Mouse (Mus musculus) lung, embryonic 15.5 days (tissue): ENCODE data around the gene Lpxn. TPM values are rescaled to one million over a fixed set of nuclear protein-coding genes. Genes with fewer than 3 reads are reported as not detected.

ENCODE experiments used
- ATAC-seq: fragments of 200-750 bp; cut with Nextera tagmentation; 2 replicates; pipeline ENCODE4 v1.8.0; 2017; ENCODE audit warnings: moderate number of reproducible peaks, borderline replicate concordance; ENCODE audit not compliant: low FRiP score, low TSS enrichment; ENCODE audit errors: extremely low read depth
- H3K27ac ChIP-seq: fragments of 300-500 bp; sonication (generic); 2 replicates; pipeline ENCODE4 v1.5.1; 2015; ENCODE audit warnings: moderate library complexity, mild to moderate bottlenecking, inconsistent platforms
- H3K27me3 ChIP-seq: fragments of 300-500 bp; sonication (generic); 2 replicates; pipeline ENCODE4 v1.6.1; 2015; ENCODE audit warnings: inconsistent platforms
- H3K36me3 ChIP-seq: fragments of 300-500 bp; sonication (generic); 2 replicates; pipeline ENCODE4 v1.6.1; 2015; ENCODE audit warnings: inconsistent platforms
- H3K4me1 ChIP-seq: fragments of 300-500 bp; sonication (generic); 2 replicates; pipeline ENCODE4 v1.6.1; 2015; ENCODE audit warnings: inconsistent platforms
- H3K4me2 ChIP-seq: fragments of 300-500 bp; sonication (generic); 2 replicates; pipeline ENCODE4 v1.6.1; 2015; ENCODE audit warnings: inconsistent platforms, mild to moderate bottlenecking, moderate library complexity
- H3K4me3 ChIP-seq: fragments of 300-500 bp; sonication (generic); 2 replicates; pipeline ENCODE4 v1.5.1; 2015; ENCODE audit warnings: mild to moderate bottlenecking, inconsistent platforms
- H3K9ac ChIP-seq: fragments of 300-500 bp; sonication (generic); 2 replicates; pipeline ENCODE4 v1.6.1; 2015; ENCODE audit warnings: inconsistent platforms
- H3K9me3 ChIP-seq: fragments of 300-500 bp; sonication (generic); 2 replicates; pipeline ENCODE4 v1.6.1; 2016; ENCODE audit warnings: inconsistent platforms
- WGBS: fragments of 180-500 bp; shearing (Covaris S2); methylation state at CpG from one replicate; pipeline ENCODE4 v1.1.7; 2015; 5-methylcytosine and 5-hydroxymethylcytosine counted together
- polyA plus RNA-seq: library from polyadenylated mRNA; unstranded; fragments of >200 nt; fragmentation: Nextera tagmentation; extraction: Ambion mirVana; gene quantifications from 2 replicates; pipeline ENCODE4 v1.2.1, GENCODE M21; 2015

Gene Lpxn
- 1.7 and 2.5 TPM in 2 replicates for polyA plus RNA-seq

GRCm38 (mm10) chr19:12795511-12796327, at the start of gene Lpxn, which contains the start of gene Zfp91:
TSS of gene Lpxn (plus strand) at chr19:12796193.
TSS of gene Zfp91 (minus strand) at chr19:12796126.
- H3K9ac ChIP-seq: peak within 1 kb of the TSS; percentile 99
- peak within 1 kb of the TSS; percentile 100 for H3K27ac ChIP-seq
- H3K4me1 ChIP-seq: peaks cover 7% of the 10 kb centered on the region
- no peaks in the 10 kb centered on the region for H3K9me3 ChIP-seq
- peak within 1 kb of the TSS; percentile 98 for H3K4me3 ChIP-seq
- under 1% methylated on average over 61 of the region's 76 CpGs for WGBS
- H3K27me3 ChIP-seq: no peaks in the 10 kb centered on the region
- no peaks in the 10 kb centered on the region for H3K36me3 ChIP-seq
- ATAC-seq: peak; percentile 96
- peak within 1 kb of the TSS; percentile 79 for H3K4me2 ChIP-seq

- H3K4me1 ChIP-seq: no peaks in the 10 kb centered on the region
- no peaks in the 10 kb centered on the region for H3K27me3 ChIP-seq
- no peak overlapping the region for H3K4me2 ChIP-seq
- no peak overlapping the region for H3K27ac ChIP-seq
- ATAC-seq: no peak
- no peak overlapping the region for H3K9ac ChIP-seq
- no peak overlapping the region for H3K4me3 ChIP-seq
- H3K9me3 ChIP-seq: no peaks in the 10 kb centered on the region
- 68% methylated on average over 3 of the region's 3 CpGs for WGBS
- H3K36me3 ChIP-seq: no peaks in the 10 kb centered on the region
These were observed 39.7 kb upstream of the Lpxn start for GRCm38 (mm10) chr19:12756286-12756685.

- Histone ChIP-seq H3K27ac (no peak overlapping the region), H3K9ac (no peak overlapping the region), H3K9me3 (no peaks in the 10 kb centered on the region), H3K4me3 (no peak overlapping the region), H3K4me1 (no peaks in the 10 kb centered on the region), H3K36me3 (peaks cover 22% of the 10 kb centered on the region), H3K27me3 (no peaks in the 10 kb centered on the region), H3K4me2 (no peak overlapping the region)
- ATAC-seq: no peak
- 79% methylated on average over 1 of the region's 1 CpGs for WGBS
These were observed 37.0 kb upstream of the Lpxn start for GRCm38 (mm10) chr19:12758936-12759478.

- Histone ChIP-seq H3K9ac (no peak overlapping the region), H3K27ac (no peak overlapping the region), H3K4me1 (no peaks in the 10 kb centered on the region), H3K27me3 (no peaks in the 10 kb centered on the region), H3K36me3 (peaks cover 27% of the 10 kb centered on the region), H3K4me2 (no peak overlapping the region), H3K9me3 (no peaks in the 10 kb centered on the region), H3K4me3 (no peak overlapping the region)
- 80% methylated on average over 2 of the region's 2 CpGs for WGBS
- ATAC-seq: no peak
These were observed 36.3 kb upstream of the Lpxn start for GRCm38 (mm10) chr19:12759656-12760055.

GRCm38 (mm10) chr19:12762212-12763130, 33.5 kb upstream of the Lpxn start:
- no peak overlapping the region for H3K4me2 ChIP-seq
- no peak overlapping the region for H3K27ac ChIP-seq
- no peak overlapping the region for H3K9ac ChIP-seq
- no peaks in the 10 kb centered on the region for H3K27me3 ChIP-seq
- H3K4me3 ChIP-seq: no peak overlapping the region
- H3K9me3 ChIP-seq: no peaks in the 10 kb centered on the region
- 63% methylated on average over 2 of the region's 2 CpGs for WGBS
- ATAC-seq: no peak
- peaks cover 45% of the 10 kb centered on the region for H3K36me3 ChIP-seq
- no peaks in the 10 kb centered on the region for H3K4me1 ChIP-seq

- no peak for ATAC-seq
- WGBS: 64% methylated on average over 7 of the region's 7 CpGs
- no peak within 1 kb of the TSS for H3K27ac ChIP-seq
- H3K4me2 ChIP-seq: no peak within 1 kb of the TSS
- no peaks in the 10 kb centered on the region for H3K27me3 ChIP-seq
- no peaks in the 10 kb centered on the region for H3K9me3 ChIP-seq
- peaks cover 73% of the 10 kb centered on the region for H3K36me3 ChIP-seq
- no peak within 1 kb of the TSS for H3K9ac ChIP-seq
- H3K4me1 ChIP-seq: no peaks in the 10 kb centered on the region
- no peak within 1 kb of the TSS for H3K4me3 ChIP-seq
These were observed 30.7 kb upstream of the Lpxn start, which contains the start of gene Cntf for GRCm38 (mm10) chr19:12765308-12765707. TSS of gene Cntf (minus strand) at chr19:12765632.

- Histone ChIP-seq H3K4me3 (no peak overlapping the region), H3K9ac (no peak overlapping the region), H3K9me3 (no peaks in the 10 kb centered on the region), H3K36me3 (peaks cover 60% of the 10 kb centered on the region), H3K27me3 (no peaks in the 10 kb centered on the region), H3K27ac (no peak overlapping the region), H3K4me1 (0 out of 2 replicates have a peak, but pooled peaks cover 3% of the 10 kb centered on the region), H3K4me2 (no peak overlapping the region)
- WGBS: 54% methylated on average over 5 of the region's 5 CpGs
- no peak for ATAC-seq
These were observed 25.1 kb upstream of the Lpxn start for GRCm38 (mm10) chr19:12770888-12771287.

GRCm38 (mm10) chr19:12780437-12780836, 15.6 kb upstream of the Lpxn start:
- Histone ChIP-seq H3K9me3 (no peaks in the 10 kb centered on the region), H3K4me1 (no peaks in the 10 kb centered on the region), H3K27me3 (no peaks in the 10 kb centered on the region), H3K4me3 (no peak overlapping the region), H3K4me2 (no peak overlapping the region), H3K27ac (no peak overlapping the region), H3K9ac (no peak overlapping the region), H3K36me3 (peaks cover 22% of the 10 kb centered on the region)
- no peak for ATAC-seq

- Histone ChIP-seq H3K9ac (no peak overlapping the region), H3K4me2 (no peak overlapping the region), H3K27me3 (no peaks in the 10 kb centered on the region), H3K4me1 (peaks cover 3% of the 10 kb centered on the region; the same call in 1 of the 2 replicates), H3K9me3 (no peaks in the 10 kb centered on the region), H3K27ac (no peak overlapping the region), H3K36me3 (no peaks in the 10 kb centered on the region), H3K4me3 (no peak overlapping the region)
- WGBS: 88% methylated on average over 2 of the region's 2 CpGs
- ATAC-seq: no peak
These were observed 9.1 kb upstream of the Lpxn start for GRCm38 (mm10) chr19:12786803-12787395.

- no peak overlapping the region for H3K27ac ChIP-seq
These were observed 8.3 kb upstream of the Lpxn start for GRCm38 (mm10) chr19:12787721-12788120.

GRCm38 (mm10) chr19:12792374-12792773, 3.6 kb upstream of the Lpxn start:
- H3K4me3 ChIP-seq: no peak overlapping the region
- H3K36me3 ChIP-seq: no peaks in the 10 kb centered on the region
- peaks cover 7% of the 10 kb centered on the region for H3K4me1 ChIP-seq
- H3K9ac ChIP-seq: no peak overlapping the region
- H3K27me3 ChIP-seq: no peaks in the 10 kb centered on the region
- no peaks in the 10 kb centered on the region for H3K9me3 ChIP-seq
- H3K4me2 ChIP-seq: no peak overlapping the region
- no peak overlapping the region for H3K27ac ChIP-seq
- no peak for ATAC-seq

More at GRCm38 (mm10) chr19:12787721-12788120, 8.3 kb upstream of the Lpxn start:
- Histone ChIP-seq H3K9ac (no peak overlapping the region), H3K36me3 (no peaks in the 10 kb centered on the region), H3K9me3 (no peaks in the 10 kb centered on the region), H3K4me1 (peaks cover 3% of the 10 kb centered on the region; the same call in 1 of the 2 replicates), H3K27me3 (no peaks in the 10 kb centered on the region), H3K4me3 (no peak overlapping the region), H3K4me2 (no peak overlapping the region)
- ATAC-seq: no peak
- 83% methylated on average over 4 of the region's 4 CpGs for whole genome bisulfite sequencing
